Mouse (Mus musculus) stomach, embryonic 15.5 days (tissue): ENCODE data around the gene Crtc1. TPM values are rescaled to one million over a fixed set of nuclear protein-coding genes. Genes with fewer than 3 reads are reported as not detected.

Source experiments
- ATAC-seq: fragments of 200-750 bp; cut with Nextera tagmentation; 2 replicates; pipeline ENCODE4 v1.8.0; 2017; ENCODE audit warnings: low read depth, moderate number of reproducible peaks, moderate TSS enrichment; ENCODE audit not compliant: insufficient read depth, low FRiP score
- H3K27ac ChIP-seq: fragments of 300-500 bp; sonication (generic); 2 replicates; pipeline ENCODE4 v1.5.1; 2015; ENCODE audit warnings: mild to moderate bottlenecking, inconsistent platforms
- H3K27me3 ChIP-seq: fragments of 300-500 bp; sonication (generic); replicated peaks from 2 replicates; pipeline ENCODE4 v1.6.1; 2015; ENCODE audit warnings: inconsistent platforms
- H3K36me3 ChIP-seq: fragments of 300-500 bp; sonication (generic); 2 replicates; pipeline ENCODE4 v1.6.1; 2015; ENCODE audit warnings: inconsistent platforms
- H3K4me1 ChIP-seq: fragments of 300-500 bp; sonication (generic); 2 replicates; pipeline ENCODE4 v1.6.1; 2015; ENCODE audit warnings: inconsistent platforms
- H3K4me2 ChIP-seq: fragments of 300-500 bp; sonication (generic); 2 replicates; pipeline ENCODE4 v1.6.1; 2015; ENCODE audit warnings: mild to moderate bottlenecking, inconsistent platforms
- H3K4me3 ChIP-seq: fragments of 300-500 bp; sonication (generic); replicated peaks from 2 replicates; pipeline ENCODE4 v1.5.1; 2015; ENCODE audit warnings: inconsistent platforms
- H3K9ac ChIP-seq: fragments of 300-500 bp; sonication (generic); 2 replicates; pipeline ENCODE4 v1.6.1; 2015; ENCODE audit warnings: inconsistent platforms
- H3K9me3 ChIP-seq: fragments of 300-500 bp; sonication (generic); 2 replicates; pipeline ENCODE4 v1.6.1; 2016; ENCODE audit warnings: inconsistent platforms
- WGBS: fragments of 180-500 bp; shearing (Covaris S2); methylation state at CpG from one replicate; pipeline ENCODE4 v1.1.7; 2015; 5-methylcytosine and 5-hydroxymethylcytosine counted together
- polyA plus RNA-seq: library from polyadenylated mRNA; unstranded; fragments of >200 nt; fragmentation: Nextera tagmentation; extraction: Ambion mirVana; gene quantifications from 2 replicates; pipeline ENCODE4 v1.2.1, GENCODE M21; 2015

Crtc1 gene
- polyA plus RNA-seq, 1 experiment from 2014 or later, result 15.4 TPM

DNA sequence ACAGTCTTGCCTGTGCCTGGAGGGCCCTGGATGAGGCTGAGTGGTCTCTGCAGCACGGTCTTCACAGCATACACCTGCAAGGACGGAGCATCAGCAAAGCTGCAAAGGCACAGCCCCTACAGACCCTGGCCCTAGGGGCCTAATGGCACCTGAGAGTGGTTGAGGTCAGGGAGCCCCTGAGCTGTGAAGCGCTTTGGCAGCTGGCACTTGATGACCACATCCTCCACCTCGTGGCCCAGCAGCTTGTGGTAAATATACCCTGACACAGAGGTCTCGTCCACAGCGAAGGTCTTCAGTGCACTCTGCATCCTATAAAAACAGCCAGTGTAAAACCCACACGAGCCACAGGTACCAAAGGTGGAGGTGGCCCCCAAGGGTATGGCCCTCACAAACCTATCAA, 100.4 kb downstream of the Crtc1 start:
- no peak overlapping the region for H3K4me3 ChIP-seq
- H3K27ac ChIP-seq, result no peak overlapping the region
- H3K27me3 ChIP-seq, result no peaks in the 10 kb centered on the region
- H3K9ac ChIP-seq, result no peak overlapping the region
- H3K36me3 ChIP-seq, result peaks cover 93% of the 10 kb centered on the region
- H3K9me3 ChIP-seq, result no peaks in the 10 kb centered on the region
- 85% methylated on average over 7 of the region's 7 CpGs for WGBS
- H3K4me2 ChIP-seq, result no peak overlapping the region
- H3K4me1 ChIP-seq, result 0 out of 2 replicates have a peak, but pooled peaks cover 3% of the 10 kb centered on the region
- ATAC-seq, result no peak

DNA sequence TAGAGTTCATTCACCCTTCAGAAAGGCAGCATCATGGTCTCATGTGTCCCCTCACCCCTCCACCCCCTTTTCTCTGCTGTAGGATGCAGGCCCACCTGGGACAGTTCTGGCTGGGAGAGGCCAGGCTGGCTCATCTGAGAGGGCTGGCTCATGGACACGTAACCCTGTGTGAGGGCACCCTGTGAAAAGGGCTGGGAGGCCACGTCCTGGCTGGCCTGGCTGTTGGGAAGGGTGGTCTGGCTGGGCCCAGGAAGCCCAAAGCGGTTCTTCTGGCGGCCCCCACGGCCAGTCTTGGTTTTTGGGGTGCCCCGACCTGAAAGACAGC, 106.5 kb downstream of the Crtc1 start:
- no peak overlapping the region for H3K27ac ChIP-seq
- H3K36me3 ChIP-seq, result peaks cover 65% of the 10 kb centered on the region
- no peak overlapping the region for H3K4me3 ChIP-seq
- no peak overlapping the region for H3K4me2 ChIP-seq
- H3K4me1 ChIP-seq, result no peaks in the 10 kb centered on the region; the same call in 1 of the 2 replicates
- 88% methylated on average over 6 of the region's 6 CpGs for WGBS
- ATAC-seq, result no peak
- H3K9ac ChIP-seq, result no peak overlapping the region
- H3K27me3 ChIP-seq, result no peaks in the 10 kb centered on the region
- H3K9me3 ChIP-seq, result no peaks in the 10 kb centered on the region

Other genes with a start within 250 kb of the Crtc1 start
- gene Slc25a42, start 227.3 kb downstream of the Crtc1 start, polyA plus RNA-seq, result 4.7 and 6.4 TPM in 2 replicates
- 26.0 and 27.2 TPM in 2 replicates for gene Sugp2, start 205.4 kb downstream of the Crtc1 start, polyA plus RNA-seq
- 21.7 and 26.4 TPM in 2 replicates for gene Armc6, start 205.1 kb downstream of the Crtc1 start, polyA plus RNA-seq
- gene Homer3, start 156.8 kb downstream of the Crtc1 start, polyA plus RNA-seq, result 32.7 and 38.9 TPM in 2 replicates
- 46.3 and 49.8 TPM in 2 replicates for gene Ddx49, start 137.1 kb downstream of the Crtc1 start, polyA plus RNA-seq
- 379 and 398 TPM in 2 replicates for gene Cope, start 137.1 kb downstream of the Crtc1 start, polyA plus RNA-seq
- 4.2 and 4.4 TPM in 2 replicates for gene Cers1, start 123.8 kb downstream of the Crtc1 start, polyA plus RNA-seq
- gene Gdf1, start 109.8 kb downstream of the Crtc1 start, polyA plus RNA-seq, result 1.7 and 2.2 TPM in 2 replicates
- gene Upf1, start 86.3 kb downstream of the Crtc1 start, polyA plus RNA-seq, result 16.1 and 17.5 TPM in 2 replicates
- 0.22 and 0.28 TPM in 2 replicates for gene Comp, start 66.0 kb downstream of the Crtc1 start, polyA plus RNA-seq
- gene Klhl26, start 37.4 kb upstream of the Crtc1 start, polyA plus RNA-seq, result 20.5 and 20.7 TPM in 2 replicates
- 3.0 and 3.5 TPM in 2 replicates for gene Tmem59l, start 47.8 kb upstream of the Crtc1 start, polyA plus RNA-seq
- 2.9 and 4.1 TPM in 2 replicates for gene Crlf1, start 53.6 kb upstream of the Crtc1 start, polyA plus RNA-seq
- 125 and 130 TPM in 2 replicates for gene Rex1bd, start 67.2 kb upstream of the Crtc1 start, polyA plus RNA-seq
- 843 and 950 TPM in 2 replicates for gene Uba52, start 71.2 kb upstream of the Crtc1 start, polyA plus RNA-seq
- 292 and 304 TPM in 2 replicates for gene Fkbp8, start 88.1 kb upstream of the Crtc1 start, polyA plus RNA-seq
- gene Kxd1, start 88.4 kb upstream of the Crtc1 start, polyA plus RNA-seq, result 58.5 and 60.1 TPM in 2 replicates
- gene Ell, start 99.9 kb upstream of the Crtc1 start, polyA plus RNA-seq, result 16.1 and 17.7 TPM in 2 replicates
- 127 and 133 TPM in 2 replicates for gene Isyna1, start 154.8 kb upstream of the Crtc1 start, polyA plus RNA-seq
- 104 and 117 TPM in 2 replicates for gene Ssbp4, start 169.3 kb upstream of the Crtc1 start, polyA plus RNA-seq
- gene Lrrc25, start 176.6 kb upstream of the Crtc1 start, polyA plus RNA-seq, result 3.7 and 3.9 TPM in 2 replicates
- gene Gdf15, start 192.9 kb upstream of the Crtc1 start, polyA plus RNA-seq, result 0.95 and 1.4 TPM in 2 replicates
- gene Pgpep1, start 220.8 kb upstream of the Crtc1 start, polyA plus RNA-seq, result 49.9 and 57.9 TPM in 2 replicates
- gene Lsm4, start 233.7 kb upstream of the Crtc1 start, polyA plus RNA-seq, result 271 and 297 TPM in 2 replicates